Mouse (Mus musculus) kidney, postnatal 10 days (tissue): ENCODE data around the gene Actc1.
A peak's percentile ranks its signal among the peaks of the same experiment; 100 is the strongest.

ENCODE experiments used
- DNase-seq: peaks from one replicate; pipeline ENCODE4 v3.0.0; 2021; ENCODE audit warnings: mixed read lengths

Gene Actc1

DNA sequence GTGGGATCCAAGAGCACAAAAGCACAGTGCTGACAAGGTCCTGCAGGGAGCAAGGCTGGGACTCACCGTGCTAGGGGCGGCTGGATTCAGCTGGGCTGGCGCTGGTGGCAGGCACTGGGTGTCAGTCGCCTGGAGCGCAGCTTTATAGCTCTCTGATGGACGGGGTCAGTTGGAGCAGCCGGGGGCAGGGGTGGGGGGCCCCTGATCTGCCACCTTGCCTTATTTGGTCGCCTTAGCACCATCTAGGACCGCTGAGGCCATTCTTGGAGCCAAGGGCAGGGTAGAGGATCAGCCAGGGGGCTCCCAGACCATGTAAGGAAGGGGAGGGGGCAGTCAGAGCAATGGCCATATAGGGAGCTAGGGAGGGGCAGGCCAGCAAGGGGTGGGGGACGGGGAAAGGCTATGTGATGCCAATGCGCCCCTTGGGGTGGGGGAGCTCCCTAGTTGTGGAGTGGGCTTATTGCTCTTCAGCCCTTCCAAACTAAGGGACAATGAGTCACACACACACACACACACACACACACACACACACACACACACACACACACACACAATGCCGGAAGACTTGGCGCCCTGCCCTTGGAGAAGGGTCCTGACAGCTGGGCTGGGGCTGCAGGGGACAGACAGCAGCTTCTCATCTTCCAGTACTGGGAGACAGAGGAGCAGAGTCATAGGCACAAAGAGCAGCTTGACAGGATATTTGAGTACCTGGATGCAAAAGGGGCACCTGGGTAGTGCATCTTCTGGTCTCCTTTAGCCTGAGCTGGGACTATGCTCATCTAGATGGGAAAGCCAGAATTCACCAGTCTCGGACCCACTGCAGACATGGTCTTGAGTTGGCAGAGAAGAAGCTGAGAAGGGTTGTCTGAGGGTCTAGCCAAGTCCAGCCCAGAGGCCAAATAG lies at the start of gene Actc1:
TSS of gene Actc1 (minus strand) at position 853 of the 903 bp plus-strand sequence.
- peak; percentile 25 for DNase-seq

- DNase-seq = no peak
These were observed 49.1 kb upstream of the Actc1 start for GRCm38 (mm10) chr2:114102471-114102870.

GRCm38 (mm10) chr2:114100834-114101233 lies 47.5 kb upstream of the Actc1 start:
- DNase-seq = no peak

DNA sequence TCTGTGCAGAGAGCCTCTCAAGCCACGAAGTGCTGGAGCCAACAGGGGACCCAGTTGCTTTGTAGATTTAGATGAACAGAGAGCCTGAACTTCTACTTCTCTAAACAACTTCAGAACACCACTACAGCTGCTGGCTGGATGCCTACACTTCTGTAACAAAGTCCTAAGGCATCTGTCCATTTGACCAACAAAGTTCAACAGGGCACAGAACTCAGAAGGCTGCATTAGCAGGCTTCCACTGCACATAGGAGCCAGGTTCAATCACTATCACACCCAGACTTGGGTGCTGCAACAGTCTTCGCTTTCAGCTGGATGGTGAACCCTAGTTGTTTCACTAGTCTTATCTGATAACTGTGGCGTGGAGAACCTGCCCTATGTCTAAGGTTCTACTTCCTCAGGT lies 46.5 kb upstream of the Actc1 start:
- no peak for DNase-seq

DNA sequence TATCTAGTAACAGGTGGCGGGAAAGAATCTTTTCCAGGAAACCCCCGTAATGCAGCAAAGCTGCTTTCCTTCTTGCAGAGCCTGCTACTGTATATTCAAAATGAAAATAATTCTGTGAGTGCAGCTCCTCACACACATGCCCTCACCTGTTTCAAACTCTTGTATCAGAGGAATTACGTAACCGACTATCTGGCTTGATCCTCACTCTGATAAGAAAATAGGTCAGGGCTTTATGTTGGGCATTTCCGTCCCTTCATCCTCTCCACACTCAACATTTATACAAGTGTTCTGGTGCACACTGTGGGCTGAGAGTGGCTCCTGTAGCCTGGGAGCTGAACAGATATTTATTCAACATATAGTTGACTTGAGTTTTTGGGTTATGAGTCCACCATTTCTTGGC lies 45.8 kb upstream of the Actc1 start:
- DNase-seq = no peak

DNA sequence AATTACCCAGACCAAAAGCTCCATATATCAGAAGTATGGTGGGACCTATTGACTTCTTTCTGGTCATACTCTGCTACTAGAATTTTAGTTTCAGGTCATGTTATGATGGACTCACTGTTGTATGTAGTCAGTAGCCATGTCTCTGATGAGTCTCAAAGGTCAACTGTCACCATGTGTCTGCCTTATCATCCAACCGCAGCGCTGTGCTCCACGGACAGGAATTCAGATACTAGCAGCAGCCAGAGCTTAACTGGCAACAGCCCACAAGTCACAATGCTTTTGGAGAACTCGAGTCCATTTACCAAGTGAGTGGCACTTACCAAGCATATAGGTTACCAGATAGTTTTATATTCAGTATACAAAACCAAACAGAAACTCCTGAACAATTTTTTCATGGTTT lies 44.3 kb upstream of the Actc1 start:
- DNase-seq = no peak

GRCm38 (mm10) chr2:114096570-114096969 lies 43.2 kb upstream of the Actc1 start:
- DNase-seq = no peak

- no peak for DNase-seq
These were observed 42.0 kb upstream of the Actc1 start for GRCm38 (mm10) chr2:114095348-114095747.

DNA sequence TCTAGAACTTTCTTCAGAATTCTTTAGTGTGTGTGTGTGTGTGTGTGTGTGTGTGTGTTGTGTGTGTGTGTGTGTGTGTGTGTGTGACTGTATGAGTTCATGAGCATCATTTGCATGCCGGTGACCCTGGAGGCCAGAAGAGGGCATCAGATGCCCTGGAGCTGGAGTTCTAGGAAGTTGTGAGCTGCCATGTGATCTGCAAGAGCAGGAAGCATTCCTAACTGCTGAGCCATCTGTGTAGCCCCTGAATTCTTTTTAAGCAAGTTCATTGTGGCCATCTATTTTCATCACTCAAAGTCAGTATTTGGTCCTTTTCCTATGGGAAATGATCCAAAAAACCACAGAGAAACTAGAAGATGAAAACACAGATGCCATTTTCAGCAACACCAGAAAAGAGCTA lies 41.3 kb upstream of the Actc1 start:
- DNase-seq = no peak

DNA sequence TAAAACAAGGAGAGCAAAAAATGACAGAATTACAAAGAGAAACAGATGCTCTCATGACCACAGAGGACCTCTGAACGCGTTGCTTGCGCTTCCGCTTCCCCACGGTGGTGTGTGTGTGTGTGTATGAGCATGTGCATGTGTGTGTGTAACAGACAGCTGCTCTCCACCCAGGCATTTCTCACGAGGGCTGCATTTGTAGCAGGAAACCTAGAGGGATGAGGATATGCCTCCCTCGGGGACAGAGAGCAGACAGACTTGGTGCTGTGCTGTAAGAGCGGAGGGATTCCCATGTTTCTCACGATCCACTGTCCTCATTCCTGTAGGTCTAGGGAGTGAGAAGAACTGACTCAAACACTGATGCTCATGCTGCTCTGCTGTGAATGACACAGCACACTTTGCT lies 40.2 kb upstream of the Actc1 start:
- DNase-seq = no peak

GRCm38 (mm10) chr2:114089862-114090261 lies 36.5 kb upstream of the Actc1 start:
- DNase-seq = no peak

DNA sequence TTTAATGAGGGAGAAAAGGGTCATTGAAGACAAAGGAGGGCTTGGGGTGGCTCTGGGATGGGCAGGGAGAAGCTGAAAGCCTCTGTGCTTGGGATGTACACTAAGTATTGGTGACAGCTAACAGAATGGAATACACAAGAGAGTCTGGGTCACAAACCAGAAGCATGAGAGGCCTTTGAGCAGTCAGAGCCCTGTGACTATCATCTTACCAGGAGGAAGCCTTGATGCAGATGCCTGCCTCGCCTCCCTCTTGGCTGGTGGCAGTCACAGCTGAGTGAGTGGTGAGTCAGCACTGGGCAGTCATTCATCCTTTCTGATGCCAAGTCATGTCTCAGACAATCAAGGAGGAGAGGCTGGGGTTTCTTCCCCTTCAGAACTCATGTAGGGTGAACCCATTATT lies 33.9 kb upstream of the Actc1 start:
- no peak for DNase-seq

GRCm38 (mm10) chr2:114071876-114072275 lies 18.5 kb upstream of the Actc1 start:
- no peak for DNase-seq

- DNase-seq = no peak
These were observed 12.9 kb upstream of the Actc1 start for GRCm38 (mm10) chr2:114066226-114066625.

DNA sequence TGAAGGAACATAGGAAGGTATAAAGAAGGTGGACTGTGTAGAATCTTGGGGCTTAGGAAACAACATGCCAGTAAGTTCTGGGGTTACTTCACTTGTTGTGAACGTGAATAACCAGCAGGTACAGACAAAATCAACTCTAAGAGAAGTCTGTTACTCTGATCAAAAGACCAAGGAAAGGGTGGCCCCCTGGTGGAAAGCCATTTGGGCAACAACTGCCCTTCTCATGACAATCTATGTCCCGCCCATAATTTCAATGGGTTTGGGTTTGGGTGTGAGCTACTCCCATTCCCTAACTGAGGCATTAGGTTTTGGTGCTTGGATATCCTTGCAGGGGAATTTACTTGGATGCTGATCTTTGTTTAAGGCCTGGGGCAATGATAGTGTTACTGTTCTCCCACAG lies 10.7 kb upstream of the Actc1 start:
- no peak for DNase-seq

DNA sequence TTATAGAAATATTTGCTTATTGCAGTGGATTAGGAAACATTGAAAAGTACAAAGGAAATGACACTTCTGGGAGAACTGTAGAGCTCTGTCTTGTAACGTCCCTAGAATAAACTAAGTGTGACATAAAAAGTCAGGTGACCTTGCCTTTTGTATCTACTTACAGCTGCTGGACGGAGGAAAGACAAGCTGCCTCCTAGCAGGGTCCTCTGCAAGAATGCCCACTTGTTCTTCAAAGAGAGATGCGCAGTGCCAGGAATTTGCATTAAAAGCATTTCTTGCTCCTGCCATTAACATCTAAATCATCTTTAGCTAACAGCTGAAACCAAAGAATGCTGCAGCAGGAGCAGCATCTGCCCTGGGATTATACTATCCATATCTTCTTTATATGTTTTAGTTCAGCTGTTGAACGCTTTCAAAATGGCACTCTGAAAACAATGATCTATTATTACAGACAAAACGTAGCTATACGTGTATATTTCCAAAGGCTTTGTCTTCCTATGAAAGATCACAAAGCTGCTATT lies 6.8 kb upstream of the Actc1 start:
- DNase-seq = no peak

- DNase-seq = no peak
These were observed 6.3 kb upstream of the Actc1 start for GRCm38 (mm10) chr2:114059608-114060007.

DNA sequence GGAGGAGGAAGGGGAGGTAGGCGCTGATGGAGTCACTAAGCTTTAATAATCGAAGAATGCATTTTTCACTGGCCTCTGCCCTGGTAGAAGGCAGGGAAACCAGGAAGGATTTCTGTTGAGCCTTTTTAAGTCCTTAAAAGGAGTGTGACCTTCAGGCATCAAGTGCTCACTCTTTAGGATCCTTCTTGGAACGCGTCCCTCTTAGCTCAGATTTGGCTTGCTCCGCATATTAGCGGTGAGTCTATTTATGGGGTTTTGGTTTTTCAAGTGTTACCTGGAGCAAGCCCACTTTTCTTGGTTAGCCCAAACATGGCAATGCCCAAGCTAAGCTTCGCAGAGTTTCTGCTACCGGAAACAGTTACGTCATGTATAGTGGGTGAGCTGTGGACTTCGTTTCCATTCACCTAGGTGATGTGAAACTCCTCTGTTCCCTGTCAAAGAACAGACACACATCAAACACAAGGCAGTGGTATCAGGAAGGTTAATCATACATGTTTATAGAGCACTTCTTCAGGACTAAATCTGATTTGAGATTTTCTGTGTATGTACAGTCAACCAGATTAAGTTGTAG lies 5.0 kb upstream of the Actc1 start:
- DNase-seq = no peak

DNA sequence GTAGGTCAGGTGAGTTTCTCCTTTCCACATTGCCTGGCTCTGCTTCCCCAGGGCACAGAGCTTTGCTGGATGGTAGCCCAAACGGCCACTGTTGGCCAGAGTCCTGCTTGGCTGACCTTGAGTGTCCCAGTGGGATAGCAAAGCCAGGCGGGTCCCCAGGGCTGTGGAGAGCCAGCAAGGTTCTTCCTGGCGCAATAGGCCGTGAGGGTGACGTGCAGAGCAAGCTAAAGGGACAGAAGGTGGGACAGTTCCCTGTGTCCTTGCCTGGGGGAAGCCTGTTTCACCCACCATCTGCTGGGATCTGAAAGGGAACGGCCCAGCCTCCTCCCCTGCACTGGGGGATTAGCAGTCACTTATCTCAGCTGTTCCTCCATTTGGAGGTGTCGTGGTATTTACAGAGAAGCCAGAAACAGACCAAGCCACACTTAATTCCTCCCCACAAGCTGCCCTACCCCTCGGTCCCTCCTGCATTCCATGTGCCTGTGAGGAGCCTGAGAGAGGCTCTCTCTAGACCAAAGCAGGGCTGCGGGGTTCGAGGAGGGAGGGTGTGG lies 4.0 kb upstream of the Actc1 start:
- DNase-seq = peak; percentile 34

DNA sequence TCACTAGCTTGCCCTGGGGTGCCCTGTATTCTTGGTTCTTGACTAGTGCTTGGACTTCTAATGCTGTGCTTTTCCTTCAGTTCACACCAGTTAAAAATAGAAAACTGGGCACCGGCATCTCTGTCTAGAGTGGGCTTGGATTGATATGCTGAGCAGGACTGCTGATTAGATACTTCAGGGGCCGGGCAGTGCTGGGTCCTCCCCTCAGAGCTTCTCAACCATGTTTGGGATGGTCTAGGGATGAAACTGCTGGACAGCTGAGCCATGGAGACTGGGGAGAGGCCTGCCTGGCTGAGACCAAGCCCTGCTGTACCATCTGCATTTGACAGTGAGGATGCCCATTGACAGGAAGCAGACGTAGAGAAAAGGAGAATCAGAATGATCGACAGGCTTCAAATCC lies 781 bp upstream of the Actc1 start:
- no peak for DNase-seq

- DNase-seq = no peak
These were observed 1.5 kb downstream of the Actc1 start for GRCm38 (mm10) chr2:114051871-114052241.

DNA sequence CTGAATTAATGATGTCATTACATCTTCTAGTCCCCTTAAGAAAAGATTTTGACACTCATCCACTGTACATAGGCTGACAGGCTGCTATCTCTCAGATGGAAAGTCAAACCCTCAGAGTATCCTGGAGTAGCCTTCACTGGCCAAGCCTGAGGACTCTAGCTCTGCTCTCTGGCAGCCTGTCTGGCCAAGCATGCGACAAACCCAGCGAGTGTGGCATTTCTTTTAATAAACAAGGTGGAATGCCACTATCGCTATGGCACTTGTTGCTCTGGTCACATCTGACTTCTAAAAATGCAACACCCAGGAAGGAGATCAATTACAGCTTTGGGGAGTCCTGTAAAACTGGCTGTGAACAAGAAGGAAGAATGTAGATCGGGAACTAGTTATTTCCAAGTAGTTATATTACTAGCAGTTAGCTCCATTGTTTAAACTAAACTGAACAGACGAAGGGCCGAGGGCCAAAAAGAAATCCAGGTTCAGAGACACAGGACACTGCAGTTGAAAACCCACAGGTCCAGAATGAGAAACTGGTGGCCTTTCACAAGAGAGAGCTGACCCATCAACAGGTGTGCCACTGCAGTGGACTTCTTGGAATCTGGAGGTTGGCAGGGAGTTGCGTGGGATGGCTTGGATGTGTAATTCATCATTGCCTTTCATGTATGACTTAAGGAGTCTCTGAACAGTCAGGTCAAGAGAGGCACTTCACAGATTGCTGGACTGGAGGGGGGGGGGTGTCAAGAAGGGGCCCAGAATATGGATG lies 2.1 kb downstream of the Actc1 start:
- no peak for DNase-seq

- no peak for DNase-seq
These were observed 3.2 kb downstream of the Actc1 start for GRCm38 (mm10) chr2:114050150-114050549.
